Mouse (Mus musculus): ENCODE measurements at regions not wholly inside any gene's neighbourhood (a gene's known extent, or its start where the extent isn't known, plus 50 kb on each side); places are given as distances from the start of the nearest gene placed in this dataset.

DNA sequence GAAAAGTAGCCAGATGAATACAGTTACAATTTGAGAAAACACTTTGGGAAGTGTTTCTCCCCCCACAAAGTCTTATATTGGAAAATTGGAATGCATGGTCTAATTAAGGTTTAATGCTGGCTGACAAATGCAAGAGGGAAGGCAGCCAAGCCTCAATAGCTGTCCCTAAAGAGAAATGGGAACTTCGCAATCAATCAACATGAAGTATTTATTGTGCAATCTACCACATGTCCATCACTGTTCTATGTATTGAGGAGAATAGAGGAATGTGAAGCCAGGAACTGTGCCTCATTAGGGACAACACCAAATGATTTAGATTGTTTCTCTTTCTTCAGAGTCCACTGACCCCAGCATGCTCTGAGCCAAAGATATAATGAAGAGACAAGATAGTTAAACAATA lies 715.7 kb upstream of the Slc8a1 start:
- Histone ChIP-seq H3K36me3 (ENCODE audit: control insufficient read depth, insufficient read depth, low read length, poor library complexity, severe bottlenecking) (no peaks in the 10 kb centered on the region), H3K9me3 (ENCODE audit: control insufficient read depth, insufficient read depth, low read depth, low read length) (no peaks in the 10 kb centered on the region), H3K4me1 (ENCODE audit: control insufficient read depth in 2 of 2, insufficient read depth in 2 of 2, low read length in 2 of 2, poor library complexity in 1 of 2) (no peaks in the 10 kb centered on the region), H3K27ac (ENCODE audit: insufficient read depth, low read depth, low read length, poor library complexity, severe bottlenecking) (no peak overlapping the region), H3K4me3 (ENCODE audit: insufficient read depth in 1 of 2, low read depth in 1 of 2, low read length in 2 of 2, poor library complexity in 1 of 2, severe bottlenecking in 1 of 2) (no peak overlapping the region), H3K9ac (ENCODE audit: insufficient read depth, low read depth, low read length, poor library complexity, severe bottlenecking) (no peak overlapping the region)
- no peak for DNase-seq (ENCODE audit: low read depth, low spot score)
- in situ Hi-C loops (cut with MboI; ENCODE audit: low sequenced_read_pairs in 2 of 2, unreplicated experiment in 2 of 2): no loop called here
- TF ChIP-seq ZNF384 (IDR thresholded peaks at IDR 0.05; ENCODE audit: low read depth, low read length) (no peak), MAFK (IDR thresholded peaks at IDR 0.05; ENCODE audit: insufficient read depth, low read depth, low read length) (no peak), ZC3H11A (IDR thresholded peaks at IDR 0.05; ENCODE audit: borderline replicate concordance, low read depth, low read length) (no peak), HCFC1 (IDR thresholded peaks at IDR 0.05; ENCODE audit: borderline replicate concordance, insufficient read depth, low read length) (no peak), CHD2 (IDR thresholded peaks at IDR 0.05; ENCODE audit: low read depth, low read length) (no peak)

DNA sequence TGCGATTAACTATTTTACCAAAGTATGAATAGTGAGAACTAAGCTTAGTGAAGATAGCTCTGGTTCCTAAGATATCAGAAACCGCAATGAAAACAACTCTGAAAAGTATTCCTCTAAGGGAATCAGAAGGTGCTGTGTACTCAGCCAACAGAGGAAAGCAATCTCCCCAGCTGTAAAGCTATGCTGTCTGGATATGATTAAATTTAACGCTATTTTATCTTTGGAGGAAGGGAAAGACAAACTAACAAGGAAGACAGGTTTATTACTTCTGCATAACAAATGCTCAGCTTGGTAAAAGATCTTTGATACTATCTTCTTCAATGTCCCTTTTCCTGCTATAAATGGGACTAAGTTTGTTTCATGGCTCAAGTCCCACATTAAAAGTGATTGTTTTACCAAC lies 700.9 kb upstream of the Slc8a1 start:
- Histone ChIP-seq H3K36me3 (ENCODE audit: control insufficient read depth, insufficient read depth, low read length, poor library complexity, severe bottlenecking) (no peaks in the 10 kb centered on the region), H3K4me1 (ENCODE audit: control insufficient read depth in 2 of 2, insufficient read depth in 2 of 2, low read length in 2 of 2, poor library complexity in 1 of 2) (peaks cover 0 to 2% of the 10 kb centered on the region in 2 experiments; a peak in 1 of 4 replicates), H3K9me3 (ENCODE audit: control insufficient read depth, insufficient read depth, low read depth, low read length) (no peaks in the 10 kb centered on the region), H3K9ac (ENCODE audit: insufficient read depth, low read depth, low read length, poor library complexity, severe bottlenecking) (no peak overlapping the region), H3K4me3 (ENCODE audit: insufficient read depth in 1 of 2, low read depth in 1 of 2, low read length in 2 of 2, poor library complexity in 1 of 2, severe bottlenecking in 1 of 2) (no peak overlapping the region), H3K27ac (ENCODE audit: insufficient read depth, low read depth, low read length, poor library complexity, severe bottlenecking) (no peak overlapping the region)
- DNase-seq (ENCODE audit: low read depth, low spot score): no peak
- TF ChIP-seq CHD2 (IDR thresholded peaks at IDR 0.05; ENCODE audit: low read depth, low read length): no peak
- no peak for TF ChIP-seq ZC3H11A (IDR thresholded peaks at IDR 0.05; ENCODE audit: borderline replicate concordance, low read depth, low read length)
- no peak for TF ChIP-seq HCFC1 (IDR thresholded peaks at IDR 0.05; ENCODE audit: borderline replicate concordance, insufficient read depth, low read length)
- TF ChIP-seq ZNF384 (IDR thresholded peaks at IDR 0.05; ENCODE audit: low read depth, low read length): no peak
- in situ Hi-C loops (cut with MboI; ENCODE audit: low sequenced_read_pairs in 2 of 2, unreplicated experiment in 2 of 2): no loop called here

DNA sequence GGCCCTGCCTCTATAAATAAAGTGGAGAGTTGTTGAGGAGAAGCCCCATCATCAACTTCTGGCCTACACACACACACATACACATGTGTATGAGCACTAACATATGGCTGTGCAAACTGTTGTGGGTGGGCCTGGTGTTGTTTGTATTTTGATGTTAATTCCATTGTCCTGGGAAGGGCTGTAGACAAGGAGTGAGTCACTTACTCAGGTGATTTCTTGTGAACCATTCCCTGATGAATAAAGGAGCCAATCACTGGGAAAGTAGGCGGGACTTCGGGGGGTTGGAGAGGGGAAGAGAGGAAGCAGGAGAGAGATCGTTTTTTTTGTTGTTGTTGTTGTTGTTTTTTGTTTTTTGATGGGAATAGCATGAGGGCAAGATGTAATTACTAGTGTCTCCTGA lies 699.0 kb upstream of the Slc8a1 start:
- Histone ChIP-seq H3K9me3 (ENCODE audit: control insufficient read depth, insufficient read depth, low read depth, low read length) (no peaks in the 10 kb centered on the region), H3K4me3 (ENCODE audit: insufficient read depth in 1 of 2, low read depth in 1 of 2, low read length in 2 of 2, poor library complexity in 1 of 2, severe bottlenecking in 1 of 2) (peak overlapping the region in 1 of 2 experiments; percentile 52; a peak in 2 of 4 replicates), H3K36me3 (ENCODE audit: control insufficient read depth, insufficient read depth, low read length, poor library complexity, severe bottlenecking) (no peaks in the 10 kb centered on the region), H3K27ac (ENCODE audit: insufficient read depth, low read depth, low read length, poor library complexity, severe bottlenecking) (no peak overlapping the region), H3K9ac (ENCODE audit: insufficient read depth, low read depth, low read length, poor library complexity, severe bottlenecking) (no peak overlapping the region), H3K4me1 (ENCODE audit: control insufficient read depth in 2 of 2, insufficient read depth in 2 of 2, low read length in 2 of 2, poor library complexity in 1 of 2) (peaks cover 0 to 2% of the 10 kb centered on the region in 2 experiments; a peak in 1 of 4 replicates)
- peak; percentile 47 for DNase-seq (ENCODE audit: low read depth, low spot score)
- in situ Hi-C loops (cut with MboI; ENCODE audit: low sequenced_read_pairs in 2 of 2, unreplicated experiment in 2 of 2): no loop called here
- TF ChIP-seq CHD2 (IDR thresholded peaks at IDR 0.05; ENCODE audit: low read depth, low read length): no peak

DNA sequence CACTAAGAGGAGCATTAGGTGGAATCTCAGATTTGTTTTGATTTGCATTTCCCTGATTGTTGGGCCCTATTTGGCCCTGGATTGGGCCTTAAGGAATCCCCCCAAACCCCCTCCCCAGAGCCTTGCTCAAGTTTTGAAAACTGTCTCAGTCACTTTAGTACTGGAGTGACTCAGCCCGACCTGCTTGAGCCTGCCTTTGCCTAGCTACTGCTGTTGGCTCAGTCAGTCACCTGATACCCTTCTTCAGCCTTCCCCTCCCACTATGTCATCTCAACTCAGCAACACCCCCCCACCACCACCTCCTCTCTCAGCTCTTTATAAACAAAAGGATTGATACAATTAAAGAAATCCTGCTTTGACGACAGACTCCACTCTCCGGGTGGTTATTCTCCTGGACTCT lies 694.5 kb upstream of the Slc8a1 start:
- H3K4me1 ChIP-seq (ENCODE audit: control insufficient read depth in 2 of 2, insufficient read depth in 2 of 2, low read length in 2 of 2, poor library complexity in 1 of 2): 0 out of 4 replicates have a peak, but pooled peaks cover 0 to 2% of the 10 kb centered on the region in 2 experiments
- no peaks in the 10 kb centered on the region for H3K9me3 ChIP-seq (ENCODE audit: control insufficient read depth, insufficient read depth, low read depth, low read length)
- no peak for DNase-seq (ENCODE audit: low read depth, low spot score)
- no peaks in the 10 kb centered on the region for H3K36me3 ChIP-seq (ENCODE audit: control insufficient read depth, insufficient read depth, low read length, poor library complexity, severe bottlenecking)
- no peak overlapping the region for H3K9ac ChIP-seq (ENCODE audit: insufficient read depth, low read depth, low read length, poor library complexity, severe bottlenecking)
- no peak overlapping the region for H3K4me3 ChIP-seq (ENCODE audit: insufficient read depth in 1 of 2, low read depth in 1 of 2, low read length in 2 of 2, poor library complexity in 1 of 2, severe bottlenecking in 1 of 2)
- no peak overlapping the region for H3K27ac ChIP-seq (ENCODE audit: insufficient read depth, low read depth, low read length, poor library complexity, severe bottlenecking)
- no peak for TF ChIP-seq CHD2 (IDR thresholded peaks at IDR 0.05; ENCODE audit: low read depth, low read length)
- no peak for TF ChIP-seq HCFC1 (IDR thresholded peaks at IDR 0.05; ENCODE audit: borderline replicate concordance, insufficient read depth, low read length)
- TF ChIP-seq MAFK (IDR thresholded peaks at IDR 0.05; ENCODE audit: insufficient read depth, low read depth, low read length): no peak
- TF ChIP-seq ZC3H11A (IDR thresholded peaks at IDR 0.05; ENCODE audit: borderline replicate concordance, low read depth, low read length): no peak
- no peak for TF ChIP-seq ZNF384 (IDR thresholded peaks at IDR 0.05; ENCODE audit: low read depth, low read length)
- in situ Hi-C loops (cut with MboI; ENCODE audit: low sequenced_read_pairs in 2 of 2, unreplicated experiment in 2 of 2): no loop called here

DNA sequence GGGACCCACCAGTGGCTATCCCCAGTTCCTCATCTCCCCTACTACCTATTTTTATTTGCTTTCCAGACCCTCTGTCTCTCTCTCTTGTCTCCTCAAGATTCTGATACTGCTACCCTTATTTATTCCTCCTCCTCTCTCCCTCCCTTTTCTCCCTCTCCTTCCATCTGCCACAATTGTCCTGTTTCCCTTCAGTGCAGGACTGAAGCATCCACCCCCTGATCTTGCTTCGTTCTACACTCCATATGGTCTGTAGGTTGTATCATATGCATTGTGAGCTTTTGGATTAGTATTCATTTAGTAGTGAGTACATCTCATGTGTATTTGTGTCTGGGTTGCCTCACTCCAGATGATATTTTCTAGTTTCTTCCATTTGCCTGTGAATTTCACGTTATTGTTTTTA lies 670.1 kb upstream of the Slc8a1 start:
- no peak for DNase-seq (ENCODE audit: low read depth, low spot score)
- in situ Hi-C loops (cut with MboI; ENCODE audit: low sequenced_read_pairs in 2 of 2, unreplicated experiment in 2 of 2): no loop called here

More for the DNA sequence above, 670.1 kb upstream of the Slc8a1 start:
- H3K9me3 ChIP-seq (ENCODE audit: control insufficient read depth, insufficient read depth, low read depth, low read length): no peaks in the 10 kb centered on the region
- no peaks in the 10 kb centered on the region for H3K36me3 ChIP-seq (ENCODE audit: control insufficient read depth, insufficient read depth, low read length, poor library complexity, severe bottlenecking)
- H3K27ac ChIP-seq (ENCODE audit: insufficient read depth, low read depth, low read length, poor library complexity, severe bottlenecking): no peak overlapping the region
- no peak for TF ChIP-seq HCFC1 (IDR thresholded peaks at IDR 0.05; ENCODE audit: borderline replicate concordance, insufficient read depth, low read length)
- no peak for TF ChIP-seq ZNF384 (IDR thresholded peaks at IDR 0.05; ENCODE audit: low read depth, low read length)
- TF ChIP-seq MAFK (IDR thresholded peaks at IDR 0.05; ENCODE audit: insufficient read depth, low read depth, low read length): no peak
- TF ChIP-seq CHD2 (IDR thresholded peaks at IDR 0.05; ENCODE audit: low read depth, low read length): no peak
- TF ChIP-seq ZC3H11A (IDR thresholded peaks at IDR 0.05; ENCODE audit: borderline replicate concordance, low read depth, low read length): no peak
- H3K4me3 ChIP-seq (ENCODE audit: insufficient read depth in 1 of 2, low read depth in 1 of 2, low read length in 2 of 2, poor library complexity in 1 of 2, severe bottlenecking in 1 of 2): no peak overlapping the region
- no peaks in the 10 kb centered on the region for H3K4me1 ChIP-seq (ENCODE audit: control insufficient read depth in 2 of 2, insufficient read depth in 2 of 2, low read length in 2 of 2, poor library complexity in 1 of 2)
- H3K9ac ChIP-seq (ENCODE audit: insufficient read depth, low read depth, low read length, poor library complexity, severe bottlenecking): no peak overlapping the region

Data from ES-E14 (cell line).